Mouse (Mus musculus): ENCODE data around the gene Cdk6.

GRCm38 (mm10) chr5:3320225-3320624 lies 21.1 kb upstream of the Cdk6 start:
- no peak for TF ChIP-seq EP300 (optimal IDR thresholded peaks at IDR 0.05)
- no peak for TF ChIP-seq CTCF (IDR thresholded peaks at IDR 0.05; ENCODE audit: low read depth)
